Mouse (Mus musculus) intestine, embryonic 16.5 days (tissue): Measurements from ENCODE around the gene Arhgap21. TPM values are rescaled to one million over a fixed set of nuclear protein-coding genes. Genes with fewer than 3 reads are reported as not detected.

Experiments
- ATAC-seq: fragments of 200-750 bp; cut with Nextera tagmentation; 2 replicates; pipeline ENCODE4 v1.8.0; 2017; ENCODE audit warnings: moderate TSS enrichment, moderate library complexity
- H3K27ac ChIP-seq: fragments of 300-500 bp; sonication (generic); 2 replicates; pipeline ENCODE4 v1.5.1; 2014; ENCODE audit warnings: mild to moderate bottlenecking, low read length
- H3K27me3 ChIP-seq: fragments of 300-500 bp; sonication (generic); replicated peaks from 2 replicates; pipeline ENCODE4 v1.6.1; 2014; ENCODE audit warnings: low read length, control low read depth, mixed read lengths; ENCODE audit not compliant: control insufficient read depth, insufficient read depth
- H3K36me3 ChIP-seq: fragments of 300-500 bp; sonication (generic); 2 replicates; pipeline ENCODE4 v1.6.1; 2014; ENCODE audit warnings: low read length, control low read depth; ENCODE audit not compliant: control insufficient read depth, insufficient read depth
- H3K4me1 ChIP-seq: fragments of 300-500 bp; sonication (generic); 2 replicates; pipeline ENCODE4 v1.6.1; 2014; ENCODE audit warnings: low read length, control low read depth, mixed read lengths; ENCODE audit not compliant: control insufficient read depth, insufficient read depth
- H3K4me2 ChIP-seq: fragments of 300-500 bp; sonication (generic); 2 replicates; pipeline ENCODE4 v1.6.1; 2014; ENCODE audit warnings: low read depth, low read length, control low read depth
- H3K4me3 ChIP-seq: fragments of 300-500 bp; sonication (generic); 2 replicates; pipeline ENCODE4 v1.5.1; 2014; ENCODE audit warnings: mild to moderate bottlenecking, low read length
- H3K9ac ChIP-seq: fragments of 300-500 bp; sonication (generic); 2 replicates; pipeline ENCODE4 v1.6.1; 2014; ENCODE audit warnings: low read depth, low read length
- H3K9me3 ChIP-seq: fragments of 300-500 bp; sonication (generic); 2 replicates; pipeline ENCODE4 v1.6.1; 2016; ENCODE audit warnings: low read length, control low read depth; ENCODE audit not compliant: control insufficient read depth
- WGBS: fragments of 180-500 bp; shearing (Covaris S2); extraction: QIAGEN DNeasy Blood & Tissue Kit; methylation state at CpG from one replicate; pipeline ENCODE4 v1.1.7; 2014; 5-methylcytosine and 5-hydroxymethylcytosine counted together
- polyA plus RNA-seq: library from polyadenylated mRNA; unstranded; fragments of >200 nt; fragmentation: Nextera tagmentation; extraction: Ambion mirVana; gene quantifications from 2 replicates; pipeline ENCODE4 v1.2.1, GENCODE M21; 2015

Gene Arhgap21
- polyA plus RNA-seq, 1 experiment from 2014 or later = 7.4 TPM

DNA sequence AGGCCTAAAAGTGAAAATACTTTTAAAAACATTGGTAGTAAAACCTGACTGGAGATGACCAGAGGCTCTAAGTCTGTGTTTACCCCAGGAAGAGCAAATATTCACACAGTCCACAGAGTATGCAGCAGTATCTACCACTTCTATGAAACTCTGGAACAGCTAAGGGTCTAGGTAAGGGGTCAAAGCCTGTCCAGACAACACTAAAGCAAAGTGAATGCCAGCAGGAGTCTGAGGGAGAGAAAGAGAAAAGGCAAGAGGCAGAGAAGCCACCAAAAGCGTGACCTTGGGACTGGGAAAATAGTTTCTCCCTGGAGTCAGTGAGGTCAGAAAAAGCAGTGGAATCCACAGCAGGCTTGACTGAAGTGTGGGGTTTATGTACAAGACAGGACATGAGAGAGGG, 21.6 kb downstream of the Arhgap21 start:
- Histone ChIP-seq H3K27me3 (no peaks in the 10 kb centered on the region), H3K4me1 (peaks cover 33% of the 10 kb centered on the region), H3K4me2 (no peak overlapping the region), H3K9ac (no peak overlapping the region), H3K36me3 (no peaks in the 10 kb centered on the region), H3K27ac (no peak overlapping the region), H3K4me3 (no peak overlapping the region), H3K9me3 (no peaks in the 10 kb centered on the region)
- WGBS = 58% methylated on average over 1 of the region's 1 CpGs
- ATAC-seq = no peak

DNA sequence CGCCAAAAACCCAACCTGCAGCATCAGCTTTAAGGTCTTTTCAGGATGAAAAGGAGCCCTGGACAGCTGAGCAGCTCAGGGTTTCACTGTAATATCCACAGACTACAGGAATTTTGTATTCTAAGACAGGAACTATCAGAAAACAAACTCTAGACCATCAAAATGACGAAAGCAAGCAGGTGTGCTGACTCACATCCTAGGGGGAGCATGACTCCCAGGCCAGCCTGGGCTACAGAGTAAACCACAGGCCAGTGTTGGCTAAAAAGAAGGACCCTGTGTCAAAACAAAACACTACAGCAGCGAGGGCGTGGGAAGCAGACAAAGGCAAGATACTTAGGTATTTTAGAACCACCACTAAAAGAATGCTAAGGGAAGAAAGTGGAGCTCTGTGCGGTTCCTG, 23.1 kb downstream of the Arhgap21 start:
- ATAC-seq = no peak
- H3K36me3 ChIP-seq = no peaks in the 10 kb centered on the region
- no peaks in the 10 kb centered on the region for H3K9me3 ChIP-seq
- WGBS = 94% methylated on average over 5 of the region's 5 CpGs
- no peak overlapping the region for H3K9ac ChIP-seq
- H3K27ac ChIP-seq = no peak overlapping the region
- no peak overlapping the region for H3K4me3 ChIP-seq
- no peak overlapping the region for H3K4me2 ChIP-seq
- no peaks in the 10 kb centered on the region for H3K27me3 ChIP-seq
- peaks cover 37% of the 10 kb centered on the region for H3K4me1 ChIP-seq

DNA sequence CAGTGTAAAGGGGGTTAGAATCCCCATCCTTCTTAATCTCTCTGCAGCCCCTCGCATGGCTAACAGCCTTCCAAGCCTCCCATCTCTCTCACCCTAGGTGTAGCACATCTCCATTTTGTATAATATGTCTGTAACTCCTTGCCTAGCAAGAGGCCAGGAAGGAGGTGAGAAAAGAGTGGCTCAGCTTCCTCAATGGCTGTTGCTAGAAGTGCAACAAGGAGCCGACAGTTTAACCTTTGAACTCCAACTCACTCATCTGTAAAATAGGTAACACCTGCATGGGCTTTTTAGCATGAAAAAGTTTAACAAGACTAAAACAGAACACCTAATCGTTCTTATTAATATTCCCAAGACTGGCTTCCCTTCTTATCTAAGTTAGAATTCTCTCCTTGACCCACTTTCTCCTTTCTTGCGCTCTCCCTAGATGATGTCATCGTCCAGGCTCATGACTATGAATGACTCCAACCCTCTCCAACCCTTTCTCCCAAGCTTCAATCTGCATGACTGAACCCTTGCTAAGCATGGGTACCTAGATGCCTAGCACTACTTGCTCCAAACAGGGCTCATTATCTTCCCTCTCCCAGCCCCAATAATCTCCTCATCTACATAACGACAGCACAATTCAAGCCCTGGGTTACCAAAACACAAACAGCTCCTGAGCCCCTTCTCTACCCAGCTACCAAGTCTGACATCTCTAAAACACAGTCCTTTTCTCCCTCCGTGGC, 24.8 kb downstream of the Arhgap21 start:
- Histone ChIP-seq H3K4me3 (no peak overlapping the region), H3K36me3 (no peaks in the 10 kb centered on the region), H3K27me3 (no peaks in the 10 kb centered on the region), H3K27ac (no peak overlapping the region), H3K9me3 (no peaks in the 10 kb centered on the region), H3K4me2 (no peak overlapping the region), H3K9ac (no peak overlapping the region), H3K4me1 (peaks cover 40% of the 10 kb centered on the region)
- 32% methylated on average over 7 of the region's 7 CpGs for WGBS
- peak; percentile 34; the same call in 1 of the 2 replicates for ATAC-seq

DNA sequence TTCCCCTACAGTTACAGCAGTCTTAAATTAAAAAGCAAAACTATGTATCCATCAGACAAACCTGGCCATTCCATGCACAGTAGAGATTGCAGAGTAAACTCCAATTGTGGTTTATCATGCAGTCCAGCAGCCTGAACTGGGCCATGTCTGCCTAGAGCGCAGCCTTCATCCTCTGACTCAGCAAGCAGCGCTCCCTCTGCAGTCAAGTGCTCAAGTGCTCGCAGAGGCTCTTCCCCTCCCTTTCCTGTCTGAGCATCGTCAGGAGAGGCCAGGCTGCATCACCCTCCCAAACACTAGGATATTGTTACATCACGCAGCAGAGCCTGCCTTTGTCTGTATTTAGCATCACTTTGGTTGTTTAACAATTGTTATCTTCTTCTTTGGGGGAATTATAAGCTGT, 25.5 kb downstream of the Arhgap21 start:
- H3K27me3 ChIP-seq = no peaks in the 10 kb centered on the region
- H3K36me3 ChIP-seq = no peaks in the 10 kb centered on the region
- H3K4me2 ChIP-seq = no peak overlapping the region
- no peak overlapping the region for H3K9ac ChIP-seq
- H3K27ac ChIP-seq = no peak overlapping the region
- H3K9me3 ChIP-seq = no peaks in the 10 kb centered on the region
- ATAC-seq = peak; percentile 68
- WGBS = 7% methylated on average over 5 of the region's 5 CpGs
- H3K4me1 ChIP-seq = peaks cover 41% of the 10 kb centered on the region
- no peak overlapping the region for H3K4me3 ChIP-seq

- H3K4me1 ChIP-seq = peaks cover 44% of the 10 kb centered on the region
- H3K9ac ChIP-seq = no peak overlapping the region
- H3K4me2 ChIP-seq = peak overlapping the region; percentile 5; the same call in 1 of the 2 replicates
- no peaks in the 10 kb centered on the region for H3K9me3 ChIP-seq
- H3K4me3 ChIP-seq = no peak overlapping the region
- 30% methylated on average over 10 of the region's 10 CpGs for WGBS
- peak; percentile 69 for ATAC-seq
- peak overlapping the region; percentile 24; the same call in 1 of the 2 replicates for H3K27ac ChIP-seq
- H3K36me3 ChIP-seq = no peaks in the 10 kb centered on the region
- H3K27me3 ChIP-seq = no peaks in the 10 kb centered on the region
These were observed 26.1 kb downstream of the Arhgap21 start for GRCm38 (mm10) chr2:20942434-20943198.

- no peak overlapping the region for H3K27ac ChIP-seq
- no peak for ATAC-seq
- peaks cover 49% of the 10 kb centered on the region for H3K4me1 ChIP-seq
- no peak overlapping the region for H3K9ac ChIP-seq
- H3K4me2 ChIP-seq = no peak overlapping the region
- no peaks in the 10 kb centered on the region for H3K27me3 ChIP-seq
- H3K4me3 ChIP-seq = no peak overlapping the region
- H3K36me3 ChIP-seq = no peaks in the 10 kb centered on the region
- H3K9me3 ChIP-seq = no peaks in the 10 kb centered on the region
These were observed 27.6 kb downstream of the Arhgap21 start for GRCm38 (mm10) chr2:20941105-20941504.

GRCm38 (mm10) chr2:20939367-20939766, 29.3 kb downstream of the Arhgap21 start:
- Histone ChIP-seq H3K27me3 (no peaks in the 10 kb centered on the region), H3K4me3 (no peak overlapping the region), H3K27ac (no peak overlapping the region), H3K4me2 (no peak overlapping the region), H3K36me3 (no peaks in the 10 kb centered on the region), H3K9me3 (no peaks in the 10 kb centered on the region), H3K9ac (no peak overlapping the region), H3K4me1 (peaks cover 49% of the 10 kb centered on the region)
- ATAC-seq = no peak
- 60% methylated on average over 3 of the region's 3 CpGs for WGBS

DNA sequence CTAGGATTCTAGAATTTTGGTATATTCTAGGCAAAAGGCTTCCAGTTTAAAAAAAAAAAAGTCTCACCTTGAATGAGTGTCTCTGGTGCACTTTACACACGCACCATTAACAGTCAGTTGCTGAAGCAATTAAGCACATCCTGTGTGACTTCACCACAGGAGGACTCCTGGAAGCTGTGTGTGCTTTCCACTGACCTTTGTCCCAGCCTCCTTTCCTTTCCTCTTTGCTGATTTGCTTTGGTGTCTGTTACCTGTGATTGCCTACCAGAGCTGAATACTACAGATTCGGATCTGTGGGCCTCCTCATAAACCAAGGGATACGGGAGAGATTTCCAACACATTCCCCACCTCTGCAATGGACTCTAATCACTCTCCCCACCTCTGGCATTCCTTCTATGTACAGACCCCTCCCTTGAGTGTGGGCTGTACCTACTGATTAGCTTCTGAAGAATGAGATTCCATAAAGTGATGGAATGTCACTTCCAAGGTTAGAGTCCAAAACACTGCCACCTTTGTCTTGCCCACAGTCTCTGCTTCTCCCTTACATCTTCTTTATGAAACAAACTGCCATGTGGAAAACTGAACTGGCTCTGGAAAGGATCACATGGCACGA, 32.0 kb downstream of the Arhgap21 start:
- H3K27ac ChIP-seq = peak overlapping the region; percentile 86
- peak overlapping the region; percentile 34; the same call in 1 of the 2 replicates for H3K4me2 ChIP-seq
- peak; percentile 94 for ATAC-seq
- H3K4me3 ChIP-seq = no peak overlapping the region
- no peaks in the 10 kb centered on the region for H3K27me3 ChIP-seq
- WGBS = 35% methylated on average over 4 of the region's 4 CpGs
- no peaks in the 10 kb centered on the region for H3K9me3 ChIP-seq
- peaks cover 31% of the 10 kb centered on the region for H3K4me1 ChIP-seq
- no peaks in the 10 kb centered on the region for H3K36me3 ChIP-seq
- no peak overlapping the region for H3K9ac ChIP-seq

DNA sequence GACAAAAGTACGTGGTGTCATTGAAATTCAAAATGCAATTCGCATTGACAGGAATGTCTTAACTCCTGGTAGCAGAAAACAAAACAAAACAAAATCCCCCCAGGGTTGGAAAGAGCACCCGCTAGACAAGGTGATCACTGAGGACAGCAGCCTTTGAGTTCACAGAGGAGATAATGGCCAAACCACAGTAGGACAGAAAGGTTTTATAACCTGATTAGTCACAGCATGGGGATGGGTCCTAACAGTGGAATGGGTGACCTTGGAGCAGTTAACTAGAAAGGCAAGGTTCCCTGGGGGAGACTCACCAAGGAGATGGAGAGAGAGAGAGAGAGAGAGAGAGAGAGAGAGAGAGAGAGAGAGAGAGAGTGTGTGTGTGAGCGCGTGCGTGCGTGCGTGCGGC, 34.3 kb downstream of the Arhgap21 start:
- no peaks in the 10 kb centered on the region for H3K36me3 ChIP-seq
- H3K4me2 ChIP-seq = no peak overlapping the region
- no peaks in the 10 kb centered on the region for H3K9me3 ChIP-seq
- ATAC-seq = no peak
- no peaks in the 10 kb centered on the region for H3K27me3 ChIP-seq
- 77% methylated on average over 9 of the region's 9 CpGs for WGBS
- H3K27ac ChIP-seq = no peak overlapping the region
- no peak overlapping the region for H3K9ac ChIP-seq
- no peak overlapping the region for H3K4me3 ChIP-seq
- peaks cover 23% of the 10 kb centered on the region for H3K4me1 ChIP-seq
